ENCODE assay signal across 37 mouse cellular contexts in genomic region chr9:60724968-60725367, GRCm38 (mm10). TPM values are rescaled to one million over a fixed set of nuclear protein-coding genes. Genes with fewer than 3 reads are reported as not detected.
"Had no signal": no experiment of that assay in that cellular context is flagged by ENCODE, and none has a peak within 500 bp of the region (broad histone marks: within the 10 kb centered on the region; RNA-seq: fewer than 3 reads in every experiment).

No protein-coding gene starts in this region.

- H3K9me3 ChIP-seq: limb, embryonic 10.5 days; limb, embryonic 13.5 days; limb, embryonic 15.5 days; liver, embryonic 12.5 days; liver, embryonic 13.5 days; liver, embryonic 15.5 days; lung, embryonic 15.5 days; midbrain, embryonic 15.5 days; neural tube, embryonic 12.5 days had no signal

- H3K27me3 ChIP-seq: limb, embryonic 12.5 days; limb, embryonic 13.5 days; limb, embryonic 15.5 days; liver, embryonic 12.5 days; liver, embryonic 13.5 days; liver, embryonic 15.5 days; lung, embryonic 15.5 days; midbrain, embryonic 13.5 days; midbrain, embryonic 15.5 days; neural tube, embryonic 12.5 days had no signal

- H3K4me2 ChIP-seq: limb, embryonic 12.5 days; limb, embryonic 13.5 days; limb, embryonic 15.5 days; liver, embryonic 11.5 days; liver, embryonic 12.5 days; liver, embryonic 13.5 days; liver, embryonic 15.5 days; lung, embryonic 14.5 days; lung, embryonic 15.5 days; midbrain, embryonic 11.5 days; midbrain, embryonic 12.5 days; midbrain, embryonic 13.5 days; midbrain, embryonic 15.5 days; neural tube, embryonic 12.5 days had no signal

- H3K36me3 ChIP-seq: limb, embryonic 10.5 days; liver, embryonic 12.5 days; liver, embryonic 13.5 days; liver, embryonic 15.5 days; lung, embryonic 15.5 days; midbrain, embryonic 10.5 days; midbrain, embryonic 12.5 days; neural tube, embryonic 12.5 days had no signal

- H3K4me1 ChIP-seq: limb, embryonic 10.5 days; limb, embryonic 12.5 days; limb, embryonic 13.5 days; limb, embryonic 15.5 days; liver, embryonic 12.5 days; liver, embryonic 13.5 days; liver, embryonic 15.5 days; lung, embryonic 15.5 days; megakaryocyte, embryonic 14.5 days; midbrain, embryonic 10.5 days; midbrain, embryonic 12.5 days; midbrain, embryonic 13.5 days; midbrain, embryonic 15.5 days; neural tube, embryonic 12.5 days had no signal

- H3K4me3 ChIP-seq: limb, embryonic 10.5 days; limb, embryonic 12.5 days; limb, embryonic 13.5 days; limb, embryonic 15.5 days; liver, embryonic 12.5 days; liver, embryonic 13.5 days; liver, embryonic 15.5 days; lung, embryonic 15.5 days; megakaryocyte, embryonic 14.5 days; midbrain, embryonic 10.5 days; midbrain, embryonic 12.5 days; midbrain, embryonic 13.5 days; midbrain, embryonic 15.5 days; myocyte; neural tube, embryonic 12.5 days had no signal

- H3K27ac ChIP-seq: limb, embryonic 10.5 days; limb, embryonic 12.5 days; limb, embryonic 13.5 days; limb, embryonic 15.5 days; liver, embryonic 12.5 days; liver, embryonic 13.5 days; liver, embryonic 14.5 days; liver, embryonic 15.5 days; lung, embryonic 15.5 days; macrophage; midbrain, embryonic 10.5 days; midbrain, embryonic 12.5 days; midbrain, embryonic 13.5 days; midbrain, embryonic 15.5 days; neural tube, embryonic 12.5 days had no signal

- ATAC-seq: liver, embryonic 12.5 days; liver, postnatal 0 days; lung, postnatal 0 days; midbrain, embryonic 13.5 days; midbrain, embryonic 15.5 days; midbrain, embryonic 16.5 days had no signal

- DNase-seq: left cerebral cortex, postnatal 4 days; liver; liver, embryonic 13.5 days; liver, postnatal 0 days; lung, adult 18-20 months; lung, adult 2 months; lung, embryonic 14.5 days; lung, postnatal 10 days; lung, postnatal 14 days; lung, postnatal 36 days; lung, postnatal 4 days; midbrain, embryonic 14.5 days had no signal

- H3K9ac ChIP-seq: limb, embryonic 12.5 days; limb, embryonic 13.5 days; limb, embryonic 15.5 days; liver, embryonic 12.5 days; liver, embryonic 13.5 days; liver, embryonic 14.5 days; liver, embryonic 15.5 days; liver, postnatal 0 days; lung, embryonic 14.5 days; lung, embryonic 15.5 days; midbrain, embryonic 12.5 days; midbrain, embryonic 13.5 days; midbrain, embryonic 15.5 days; neural tube, embryonic 12.5 days had no signal

RNA-seq across cellular contexts. Expression of gene Larp6, which starts 12.2 kb away (rescaled TPM):
- total RNA-seq: liver, adult 2 months; megakaryocyte progenitor cell, adult 5-6 weeks; megakaryocyte, adult 5-6 weeks; megakaryocyte-erythroid progenitor cell, adult 5-6 weeks; monocyte, adult 5-6 weeks had no signal
- polyA plus RNA-seq: liver, adult 2 months had no signal
